Mouse (Mus musculus) forebrain, embryonic 13.5 days (tissue): ENCODE data around the gene Pmepa1. TPM values are rescaled to one million over a fixed set of nuclear protein-coding genes. Genes with fewer than 3 reads are reported as not detected.

ENCODE experiments used
- ATAC-seq: fragments of 200-750 bp; cut with Nextera tagmentation; 2 replicates; pipeline ENCODE4 v1.8.0; 2017
- H3K27ac ChIP-seq: fragments of 300-500 bp; sonication (generic); 2 replicates; pipeline ENCODE4 v1.5.1; 2015; ENCODE audit warnings: inconsistent platforms, mild to moderate bottlenecking, moderate library complexity
- H3K27me3 ChIP-seq: fragments of 300-500 bp; sonication (generic); 2 replicates; pipeline ENCODE4 v1.6.1; 2015; ENCODE audit warnings: mild to moderate bottlenecking, inconsistent platforms
- H3K36me3 ChIP-seq: fragments of 300-500 bp; sonication (generic); 2 replicates; pipeline ENCODE4 v1.6.1; 2015; ENCODE audit warnings: mild to moderate bottlenecking, inconsistent platforms; ENCODE audit not compliant: poor library complexity, severe bottlenecking
- H3K4me1 ChIP-seq: fragments of 300-500 bp; sonication (generic); 2 replicates; pipeline ENCODE4 v1.6.1; 2015; ENCODE audit warnings: inconsistent platforms
- H3K4me2 ChIP-seq: fragments of 300-500 bp; sonication (generic); 2 replicates; pipeline ENCODE4 v1.6.1; 2015; ENCODE audit warnings: inconsistent platforms, mild to moderate bottlenecking, moderate library complexity
- H3K4me3 ChIP-seq: fragments of 300-500 bp; sonication (generic); 2 replicates; pipeline ENCODE4 v1.5.1; 2015; ENCODE audit warnings: mild to moderate bottlenecking, inconsistent platforms
- H3K9ac ChIP-seq: fragments of 300-500 bp; sonication (generic); 2 replicates; pipeline ENCODE4 v1.6.1; 2015; ENCODE audit warnings: mild to moderate bottlenecking, inconsistent platforms
- H3K9me3 ChIP-seq: fragments of 300-500 bp; sonication (generic); replicated peaks from 2 replicates; pipeline ENCODE4 v1.6.1; 2016; ENCODE audit warnings: inconsistent platforms
- WGBS: fragments of 180-500 bp; shearing (Covaris S2); methylation state at CpG from one replicate; pipeline ENCODE4 v1.1.7; 2015; 5-methylcytosine and 5-hydroxymethylcytosine counted together
- polyA plus RNA-seq: library from polyadenylated mRNA; unstranded; fragments of >200 nt; fragmentation: Nextera tagmentation; extraction: Ambion mirVana; gene quantifications from 2 replicates; pipeline ENCODE4 v1.2.1, GENCODE M21; 2015

Pmepa1 gene
- polyA plus RNA-seq, 1 experiment from 2014 or later: 5.3 TPM

GRCm38 (mm10) chr2:173186047-173186943 lies 90.0 kb downstream of the Pmepa1 start:
- Histone ChIP-seq H3K4me1 (no peaks in the 10 kb centered on the region), H3K27ac (no peak overlapping the region), H3K4me2 (0 out of 2 replicates have a peak overlapping the region, but pooled peaks have one; percentile 13), H3K27me3 (peaks cover 4% of the 10 kb centered on the region; the same call in 1 of the 2 replicates), H3K9ac (0 out of 2 replicates have a peak overlapping the region, but pooled peaks have one; percentile 14), H3K9me3 (no peaks in the 10 kb centered on the region), H3K36me3 (no peaks in the 10 kb centered on the region), H3K4me3 (no peak overlapping the region)
- ATAC-seq: peak; percentile 79
- WGBS: 34% methylated on average over 26 of the region's 26 CpGs

DNA sequence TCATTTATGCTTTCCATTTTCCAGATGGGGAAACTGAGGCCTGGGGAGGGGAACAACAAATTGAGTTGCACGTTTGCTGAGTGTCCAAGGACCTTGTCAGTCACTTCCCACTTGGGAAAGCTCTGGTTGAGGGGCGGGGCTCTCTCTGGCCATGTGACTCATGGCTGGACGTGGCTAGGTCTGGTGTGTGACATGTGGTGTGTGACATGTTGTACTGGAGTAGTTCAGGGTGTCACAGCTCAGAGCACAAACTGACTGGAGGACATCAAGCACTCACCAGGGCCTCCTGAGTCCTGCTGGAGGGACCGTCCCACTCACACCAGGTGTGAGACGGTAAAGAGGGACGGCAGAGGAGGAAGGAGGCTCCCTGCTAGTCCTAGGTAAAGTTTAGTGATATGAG lies 91.1 kb downstream of the Pmepa1 start:
- Histone ChIP-seq H3K4me2 (no peak overlapping the region), H3K27me3 (peaks cover 4% of the 10 kb centered on the region; the same call in 1 of the 2 replicates), H3K36me3 (no peaks in the 10 kb centered on the region), H3K9ac (no peak overlapping the region), H3K27ac (no peak overlapping the region), H3K4me3 (no peak overlapping the region), H3K4me1 (no peaks in the 10 kb centered on the region), H3K9me3 (no peaks in the 10 kb centered on the region)
- no peak for ATAC-seq
- 73% methylated on average over 6 of the region's 6 CpGs for WGBS

- no peak for ATAC-seq
- 67% methylated on average over 11 of the region's 11 CpGs for WGBS
Measured at GRCm38 (mm10) chr2:173184475-173185080, 91.8 kb downstream of the Pmepa1 start.

GRCm38 (mm10) chr2:173183836-173184460 lies 92.4 kb downstream of the Pmepa1 start:
- H3K27me3 ChIP-seq: peaks cover 4% of the 10 kb centered on the region; the same call in 1 of the 2 replicates
- H3K4me1 ChIP-seq: no peaks in the 10 kb centered on the region
- 9% methylated on average over 8 of the region's 8 CpGs for WGBS
- no peak overlapping the region for H3K9ac ChIP-seq
- H3K27ac ChIP-seq: no peak overlapping the region
- no peaks in the 10 kb centered on the region for H3K36me3 ChIP-seq
- no peak overlapping the region for H3K4me3 ChIP-seq
- peak; percentile 34; the same call in 1 of the 2 replicates for ATAC-seq
- no peak overlapping the region for H3K4me2 ChIP-seq
- H3K9me3 ChIP-seq: no peaks in the 10 kb centered on the region

More at GRCm38 (mm10) chr2:173184475-173185080, 91.8 kb downstream of the Pmepa1 start:
- Histone ChIP-seq H3K9me3 (no peaks in the 10 kb centered on the region), H3K27me3 (peaks cover 4% of the 10 kb centered on the region; the same call in 1 of the 2 replicates), H3K27ac (no peak overlapping the region), H3K4me3 (no peak overlapping the region), H3K4me2 (no peak overlapping the region), H3K9ac (no peak overlapping the region), H3K36me3 (no peaks in the 10 kb centered on the region), H3K4me1 (no peaks in the 10 kb centered on the region)

- no peak overlapping the region for H3K27ac ChIP-seq
- H3K4me1 ChIP-seq: no peaks in the 10 kb centered on the region
- H3K4me2 ChIP-seq: no peak overlapping the region
- 96% methylated on average over 10 of the region's 10 CpGs for WGBS
- no peaks in the 10 kb centered on the region for H3K36me3 ChIP-seq
- no peak for ATAC-seq
- H3K4me3 ChIP-seq: no peak overlapping the region
- no peaks in the 10 kb centered on the region for H3K9me3 ChIP-seq
- H3K9ac ChIP-seq: no peak overlapping the region
- peaks cover 4% of the 10 kb centered on the region; the same call in 1 of the 2 replicates for H3K27me3 ChIP-seq
Measured at GRCm38 (mm10) chr2:173183311-173183710, 93.0 kb downstream of the Pmepa1 start.

DNA sequence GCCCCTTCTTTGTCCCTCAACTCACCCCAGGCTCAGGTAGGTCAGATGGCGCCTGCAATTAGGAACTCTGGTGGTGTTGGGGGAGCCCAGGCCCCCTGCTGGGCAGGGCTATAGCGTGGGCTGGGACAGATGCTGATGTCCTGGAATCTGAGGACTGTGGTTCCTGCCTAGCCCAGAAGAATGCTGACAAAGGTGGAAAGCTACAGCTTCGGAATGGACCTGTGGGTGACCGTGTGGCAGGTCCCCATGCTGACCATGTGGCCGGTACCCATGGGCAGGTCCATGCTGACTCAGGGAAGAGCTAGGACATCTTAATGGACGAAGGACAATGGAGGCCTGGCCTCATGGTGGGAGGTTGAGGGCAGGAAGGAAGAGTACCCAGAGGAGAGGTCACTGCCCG lies 93.5 kb downstream of the Pmepa1 start:
- Histone ChIP-seq H3K9me3 (no peaks in the 10 kb centered on the region), H3K27me3 (peaks cover 4% of the 10 kb centered on the region; the same call in 1 of the 2 replicates), H3K4me2 (no peak overlapping the region), H3K9ac (no peak overlapping the region), H3K4me1 (no peaks in the 10 kb centered on the region), H3K36me3 (no peaks in the 10 kb centered on the region), H3K27ac (no peak overlapping the region), H3K4me3 (no peak overlapping the region)
- 80% methylated on average over 7 of the region's 7 CpGs for whole genome bisulfite sequencing
- no peak for ATAC-seq

DNA sequence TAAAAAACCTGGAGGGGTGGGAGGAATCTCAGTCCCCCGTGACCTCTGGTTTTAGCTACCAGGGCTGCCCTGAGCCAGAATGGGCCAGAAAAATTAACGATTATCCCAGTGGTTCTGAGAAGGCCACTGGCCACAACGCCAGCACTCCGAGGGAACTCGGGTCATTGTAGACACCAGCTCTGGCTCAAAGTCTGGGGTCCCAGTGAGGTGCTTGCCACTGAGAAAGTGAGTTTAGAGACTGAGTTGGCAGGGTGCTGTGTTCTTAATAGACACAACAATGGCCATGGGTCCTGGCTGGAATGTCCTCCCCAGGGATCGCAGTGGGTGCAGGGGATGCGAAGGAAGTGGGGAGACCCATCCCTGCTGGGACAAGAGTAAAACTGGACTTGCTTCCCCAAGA lies 94.4 kb downstream of the Pmepa1 start:
- H3K9me3 ChIP-seq: no peaks in the 10 kb centered on the region
- H3K4me3 ChIP-seq: no peak overlapping the region
- WGBS: 89% methylated on average over 7 of the region's 7 CpGs
- peaks cover 4% of the 10 kb centered on the region; the same call in 1 of the 2 replicates for H3K27me3 ChIP-seq
- no peak overlapping the region for H3K4me2 ChIP-seq
- no peaks in the 10 kb centered on the region for H3K4me1 ChIP-seq
- no peak overlapping the region for H3K9ac ChIP-seq
- H3K27ac ChIP-seq: no peak overlapping the region
- no peak for ATAC-seq
- H3K36me3 ChIP-seq: no peaks in the 10 kb centered on the region

- WGBS: 76% methylated on average over 4 of the region's 5 CpGs
- Histone ChIP-seq H3K4me3 (no peak overlapping the region), H3K27ac (no peak overlapping the region), H3K27me3 (peaks cover 4% of the 10 kb centered on the region; the same call in 1 of the 2 replicates), H3K9me3 (no peaks in the 10 kb centered on the region), H3K4me2 (no peak overlapping the region), H3K36me3 (no peaks in the 10 kb centered on the region), H3K4me1 (no peaks in the 10 kb centered on the region), H3K9ac (no peak overlapping the region)
- no peak for ATAC-seq
Measured at GRCm38 (mm10) chr2:173181486-173181885, 94.8 kb downstream of the Pmepa1 start.

GRCm38 (mm10) chr2:173180721-173181388 lies 95.5 kb downstream of the Pmepa1 start:
- ATAC-seq: no peak
- 82% methylated on average over 11 of the region's 11 CpGs for WGBS
- no peaks in the 10 kb centered on the region for H3K4me1 ChIP-seq
- H3K4me2 ChIP-seq: no peak overlapping the region
- H3K9ac ChIP-seq: no peak overlapping the region
- peaks cover under 1% of the 10 kb centered on the region; the same call in 1 of the 2 replicates for H3K9me3 ChIP-seq
- H3K36me3 ChIP-seq: no peaks in the 10 kb centered on the region
- no peak overlapping the region for H3K27ac ChIP-seq
- no peak overlapping the region for H3K4me3 ChIP-seq
- peaks cover 4% of the 10 kb centered on the region; the same call in 1 of the 2 replicates for H3K27me3 ChIP-seq

- 79% methylated on average over 4 of the region's 4 CpGs for WGBS
Measured at GRCm38 (mm10) chr2:173180026-173180425, 96.3 kb downstream of the Pmepa1 start.

DNA sequence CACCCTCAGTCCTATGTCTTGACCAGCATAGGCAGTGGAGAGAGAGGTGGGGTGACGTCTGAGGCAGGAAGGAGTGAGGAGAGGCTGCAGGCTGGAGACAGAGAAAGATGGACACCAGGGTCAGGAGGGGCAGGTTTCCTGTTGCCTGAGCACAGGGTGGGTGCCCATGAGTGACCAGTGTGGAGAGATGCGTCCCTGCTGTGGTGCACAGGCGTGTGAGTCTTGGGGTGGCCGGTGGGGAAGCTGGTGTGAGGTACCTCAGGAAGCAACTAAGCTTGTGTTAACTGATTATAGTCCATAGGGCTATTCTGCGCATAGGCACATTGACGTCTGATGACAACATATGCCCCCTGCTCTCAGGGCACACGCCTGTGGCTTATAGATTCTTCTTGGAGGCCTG lies 97.3 kb downstream of the Pmepa1 start:
- no peaks in the 10 kb centered on the region for H3K27me3 ChIP-seq
- no peak overlapping the region for H3K9ac ChIP-seq
- no peak for ATAC-seq
- H3K4me2 ChIP-seq: no peak overlapping the region
- H3K4me1 ChIP-seq: peaks cover 7% of the 10 kb centered on the region
- 87% methylated on average over 7 of the region's 7 CpGs for WGBS
- no peak overlapping the region for H3K4me3 ChIP-seq
- H3K9me3 ChIP-seq: peaks cover 7% of the 10 kb centered on the region; the same call in 1 of the 2 replicates
- H3K27ac ChIP-seq: no peak overlapping the region
- no peaks in the 10 kb centered on the region for H3K36me3 ChIP-seq

More at GRCm38 (mm10) chr2:173180026-173180425, 96.3 kb downstream of the Pmepa1 start:
- H3K36me3 ChIP-seq: no peaks in the 10 kb centered on the region
- H3K4me2 ChIP-seq: no peak overlapping the region
- peaks cover 7% of the 10 kb centered on the region; the same call in 1 of the 2 replicates for H3K9me3 ChIP-seq
- ATAC-seq: no peak
- H3K27ac ChIP-seq: no peak overlapping the region
- no peak overlapping the region for H3K9ac ChIP-seq
- no peaks in the 10 kb centered on the region for H3K27me3 ChIP-seq
- no peak overlapping the region for H3K4me3 ChIP-seq
- H3K4me1 ChIP-seq: no peaks in the 10 kb centered on the region
